Comparison of ENCODE assay signal across 8 mouse cellular contexts in the genomic region with DNA sequence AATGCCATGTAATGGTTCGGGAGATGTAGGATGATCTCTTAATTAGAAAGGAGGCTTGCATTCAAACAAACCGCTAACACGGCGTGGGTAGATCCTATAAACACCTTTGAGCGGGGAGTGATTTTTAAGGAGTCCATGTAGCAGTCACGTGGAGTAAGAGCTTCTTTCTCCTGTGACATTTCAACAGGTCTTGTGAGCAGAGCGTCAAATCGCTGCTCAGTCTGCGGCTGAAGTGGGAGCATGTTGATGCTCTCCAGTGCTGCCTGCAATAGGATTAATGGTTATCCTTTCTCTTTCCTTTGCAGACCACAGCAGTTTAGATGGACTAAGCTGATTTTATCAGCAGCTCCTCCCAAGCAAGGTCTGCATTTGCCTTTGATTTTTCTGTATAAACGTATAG. TPM values are rescaled to one million over a fixed set of nuclear protein-coding genes. Genes with fewer than 3 reads are reported as not detected.
DNase-seq lines count a peak whose midpoint lies in the region; ATAC-seq and TF ChIP-seq lines count a peak whose summit lies in the region.

No protein-coding gene starts in this region.

- no peaks in the 10 kb centered on the region for H3K36me3 ChIP-seq in C2C12 (ENCODE audit: control insufficient read depth, insufficient read depth)
- H3K36me3 ChIP-seq in embryonic facial prominence, embryonic 11.5 days (replicated peaks; ENCODE audit: control insufficient read depth, insufficient read depth, low read depth, low read length) = no peaks in the 10 kb centered on the region
- no peaks in the 10 kb centered on the region for H3K36me3 ChIP-seq in hindbrain, postnatal 0 days (ENCODE audit: insufficient read depth, low read length)
- no peaks in the 10 kb centered on the region for H3K36me3 ChIP-seq in thymus, adult 2 months (ENCODE audit: control insufficient read depth, insufficient read depth, low read length)

- no peak for TF ChIP-seq POLR2A in thymus, adult 2 months (IDR thresholded peaks at IDR 0.05; ENCODE audit: control insufficient read depth, extremely low read depth, insufficient read depth, low read length, poor library complexity)

- H3K27ac ChIP-seq in embryonic facial prominence, embryonic 11.5 days (replicated peaks; ENCODE audit: low read depth, low read length) = no peak overlapping the region
- peak overlapping the region; percentile 76; the same call in 1 of the 2 replicates for H3K27ac ChIP-seq in hindbrain, postnatal 0 days
- no peak overlapping the region for H3K27ac ChIP-seq in thymus, adult 2 months (ENCODE audit: control insufficient read depth, insufficient read depth, low read length)

- peak; percentile 42 for DNase-seq in cerebellum, adult 9-11 months
- no peak for DNase-seq in cerebellum, postnatal 14 days
- no peak for DNase-seq in embryonic facial prominence, embryonic 11.5 days (ENCODE audit: low spot score)
- peak; percentile 48 for DNase-seq in hindbrain, postnatal 0 days (ENCODE audit: low spot score)
- DNase-seq in thymus, adult 2 months = peak; percentile 24
- DNase-seq in spleen, adult 12 weeks (ENCODE audit: low spot score) = no peak

- H3K4me3 ChIP-seq in C2C12 (ENCODE audit: insufficient read depth, poor library complexity, severe bottlenecking) = peak overlapping the region; percentile 44
- peak overlapping the region; percentile 66 for H3K4me3 ChIP-seq in embryonic facial prominence, embryonic 11.5 days (ENCODE audit: low read depth, low read length)
- peak overlapping the region; percentile 61 for H3K4me3 ChIP-seq in hindbrain, postnatal 0 days (ENCODE audit: low read length)
- H3K4me3 ChIP-seq in thymus, adult 2 months (ENCODE audit: control insufficient read depth, insufficient read depth, low read length) = peak overlapping the region; percentile 0; the same call in 1 of the 2 replicates

- H3K9ac ChIP-seq in embryonic facial prominence, embryonic 11.5 days (replicated peaks; ENCODE audit: low read length) = peak overlapping the region; percentile 60
- H3K9ac ChIP-seq in hindbrain, postnatal 0 days (replicated peaks; ENCODE audit: low read length) = peak overlapping the region; percentile 52

- no peaks in the 10 kb centered on the region for H3K79me3 ChIP-seq in C2C12 (ENCODE audit: low read depth)

- peak overlapping the region; percentile 69 for H3ac ChIP-seq in C2C12 (ENCODE audit: control insufficient read depth, insufficient read length, low read depth)

- no peaks in the 10 kb centered on the region for H3K4me1 ChIP-seq in embryonic facial prominence, embryonic 11.5 days (ENCODE audit: control insufficient read depth, insufficient read depth, low read length)
- H3K4me1 ChIP-seq in hindbrain, postnatal 0 days (ENCODE audit: insufficient read depth, low read length) = 0 out of 2 replicates have a peak, but pooled peaks cover 6% of the 10 kb centered on the region
- no peaks in the 10 kb centered on the region for H3K4me1 ChIP-seq in thymus, adult 2 months (replicated peaks; ENCODE audit: control insufficient read depth, insufficient read depth, low read length)

- no peaks in the 10 kb centered on the region for H3K27me3 ChIP-seq in C2C12 (ENCODE audit: control insufficient read depth, insufficient read depth, insufficient read length)
- no peaks in the 10 kb centered on the region for H3K27me3 ChIP-seq in embryonic facial prominence, embryonic 11.5 days (ENCODE audit: control insufficient read depth, insufficient read depth, low read length)
- no peaks in the 10 kb centered on the region for H3K27me3 ChIP-seq in hindbrain, postnatal 0 days (ENCODE audit: insufficient read depth, low read length)
- no peaks in the 10 kb centered on the region for H3K27me3 ChIP-seq in thymus, adult 2 months (ENCODE audit: control insufficient read depth, insufficient read depth, low read length)

- 5% methylated on average over 10 of the region's 10 CpGs for WGBS in embryonic facial prominence, embryonic 11.5 days
- WGBS in hindbrain, postnatal 0 days = 4% methylated on average over 10 of the region's 10 CpGs
- 4% methylated on average over 10 of the region's 10 CpGs for WGBS in thymus, adult 2 months

- TF ChIP-seq CTCF in C2C12 (IDR thresholded peaks at IDR 0.05; ENCODE audit: control insufficient read depth, insufficient read depth, insufficient read length) = no peak
- TF ChIP-seq CTCF in hindbrain, postnatal 0 days (IDR thresholded peaks at IDR 0.05; ENCODE audit: low read depth) = no peak
- TF ChIP-seq CTCF in thymus, adult 2 months (IDR thresholded peaks at IDR 0.05; ENCODE audit: borderline replicate concordance, control insufficient read depth, extremely low read depth, insufficient read depth, low read length, poor library complexity) = no peak

- no peak for ATAC-seq in embryonic facial prominence, embryonic 11.5 days (replicated peaks; ENCODE audit: insufficient number of reproducible peaks, low FRiP score, low TSS enrichment, low read depth)
- no peak for ATAC-seq in hindbrain, postnatal 0 days
- peak; percentile 28; the same call in 1 of the 2 replicates for ATAC-seq in megakaryocyte-erythroid progenitor cell, adult 5-6 weeks (replicated peaks; ENCODE audit: low FRiP score, low TSS enrichment, poor library complexity, severe bottlenecking)

- H3K9me3 ChIP-seq in embryonic facial prominence, embryonic 11.5 days (replicated peaks; ENCODE audit: control insufficient read depth, low read length) = no peaks in the 10 kb centered on the region
- no peaks in the 10 kb centered on the region for H3K9me3 ChIP-seq in hindbrain, postnatal 0 days (ENCODE audit: low read length)

- peak overlapping the region; percentile 69 for H3K4me2 ChIP-seq in embryonic facial prominence, embryonic 11.5 days (ENCODE audit: low read depth, low read length)
- H3K4me2 ChIP-seq in hindbrain, postnatal 0 days (ENCODE audit: low read depth, low read length) = peak overlapping the region; percentile 74

- H3K79me2 ChIP-seq in C2C12 (ENCODE audit: control insufficient read depth, insufficient read depth) = no peaks in the 10 kb centered on the region

TF ChIP-seq in C2C12, 6 proteins besides CTCF, POLR2A, EP300 and RAD21:
- TF ChIP-seq CEBPB (IDR thresholded peaks at IDR 0.05; ENCODE audit: low read depth) = no peak
- peak; percentile 64 for TF ChIP-seq USF1 (IDR thresholded peaks at IDR 0.05; ENCODE audit: low read depth)
TF ChIP-seq in C2C12: peak in this region for 1.

RNA-seq across cellular contexts. Expression of gene Bbs9, which starts 0.8 kb away (rescaled TPM):
- 3.3 TPM for polyA plus RNA-seq in C2C12 (2012; fragmentation: generic; extraction: Trizol)
- 15.0 and 21.1 TPM in 2 replicates for polyA plus RNA-seq in embryonic facial prominence, embryonic 11.5 days (2014; fragmentation: Nextera tagmentation; extraction: Ambion mirVana)
- 27.0 and 27.5 TPM in 2 replicates for total RNA-seq in hindbrain, postnatal 0 days (2014; rRNA removed)
- polyA plus RNA-seq in hindbrain, postnatal 0 days (2015; fragmentation: Nextera tagmentation; extraction: Ambion mirVana) = 14.0 and 15.2 TPM in 2 replicates
- total RNA-seq in megakaryocyte-erythroid progenitor cell, adult 5-6 weeks (2014; fragmentation: Nextera tagmentation) = 12.2 and 25.8 TPM in 2 replicates
- total RNA-seq in megakaryocyte-erythroid progenitor cell, adult 5-6 weeks (2017) = 17.8 and 20.2 TPM in 2 replicates
- 19.1 and 21.4 TPM in 2 replicates for polyA plus RNA-seq in thymus, adult 2 months (2012; rRNA removed)

RNA-seq across cellular contexts. Expression of gene Rp9, which starts 6.7 kb away (rescaled TPM):
- polyA plus RNA-seq in C2C12 (2012; fragmentation: generic; extraction: Trizol) = 58.5 TPM
- polyA plus RNA-seq in embryonic facial prominence, embryonic 11.5 days (2014; fragmentation: Nextera tagmentation; extraction: Ambion mirVana) = 50.7 and 56.1 TPM in 2 replicates
- total RNA-seq in hindbrain, postnatal 0 days (2014; rRNA removed) = 63.2 and 72.3 TPM in 2 replicates
- 75.1 and 81.4 TPM in 2 replicates for polyA plus RNA-seq in hindbrain, postnatal 0 days (2015; fragmentation: Nextera tagmentation; extraction: Ambion mirVana)
- 128 and 174 TPM in 2 replicates for total RNA-seq in megakaryocyte-erythroid progenitor cell, adult 5-6 weeks (2014; fragmentation: Nextera tagmentation)
- 257 and 309 TPM in 2 replicates for total RNA-seq in megakaryocyte-erythroid progenitor cell, adult 5-6 weeks (2017)
- 124 and 176 TPM in 2 replicates for polyA plus RNA-seq in thymus, adult 2 months (2012; rRNA removed)

RNA-seq across cellular contexts. Expression of gene Gm17545, which starts 22.2 kb away (rescaled TPM):
- not detected for polyA plus RNA-seq in C2C12 (2012; fragmentation: generic; extraction: Trizol)
- polyA plus RNA-seq in embryonic facial prominence, embryonic 11.5 days (2014; fragmentation: Nextera tagmentation; extraction: Ambion mirVana) = not detected in 2 replicates
- total RNA-seq in hindbrain, postnatal 0 days (2014; rRNA removed) = not detected in 2 replicates
- polyA plus RNA-seq in hindbrain, postnatal 0 days (2015; fragmentation: Nextera tagmentation; extraction: Ambion mirVana) = not detected in 2 replicates
- total RNA-seq in megakaryocyte-erythroid progenitor cell, adult 5-6 weeks (2014; fragmentation: Nextera tagmentation) = not detected in 2 replicates
- total RNA-seq in megakaryocyte-erythroid progenitor cell, adult 5-6 weeks (2017) = not detected in 2 replicates
- not detected in 2 replicates for polyA plus RNA-seq in thymus, adult 2 months (2012; rRNA removed)

Comparison
In these comparisons a context has a peak if more than half of its experiments do, and no peak if none do; other contexts are left out.
1. DNase-seq: peak in cerebellum, adult 9-11 months (single experiment), hindbrain, postnatal 0 days (single experiment) and thymus, adult 2 months (single experiment); none in cerebellum, postnatal 14 days (0 of 2), embryonic facial prominence, embryonic 11.5 days (single experiment) and spleen, adult 12 weeks (single experiment).
2. H3K4me3 ChIP-seq: peak in every context shown above with its lines; median percentile 66 in embryonic facial prominence, embryonic 11.5 days; 61 in hindbrain, postnatal 0 days; 44 in C2C12; 0 in thymus, adult 2 months.